Mouse (Mus musculus) bone marrow, adult 2 months (tissue): ENCODE measurements around the gene Il16. TPM values are rescaled to one million over a fixed set of nuclear protein-coding genes. Genes with fewer than 3 reads are reported as not detected.

ENCODE experiments used
- H3K27ac ChIP-seq: fragments of 200-500 bp; 2 replicates; pipeline ENCODE4 v1.5.1; 2012; ENCODE audit warnings: low read depth, mild to moderate bottlenecking, control low read depth, inconsistent platforms, low read length; ENCODE audit not compliant: control insufficient read depth, poor library complexity, insufficient read depth
- H3K4me1 ChIP-seq: fragments of 200-500 bp; 2 replicates; pipeline ENCODE4 v1.6.1; 2011; ENCODE audit warnings: low read length; ENCODE audit not compliant: control insufficient read depth, insufficient read depth
- H3K4me3 ChIP-seq: fragments of 200-500 bp; replicated peaks from 2 replicates; pipeline ENCODE3; 2011; ENCODE audit warnings: mild to moderate bottlenecking, low read depth, low read length, control low read depth; ENCODE audit not compliant: control insufficient read depth
- CTCF ChIP-seq: fragments of 200-500 bp; IDR thresholded peaks from 2 replicates; pipeline ENCODE4 v1.5.1; 2011; ENCODE audit warnings: low read length, control low read depth; ENCODE audit not compliant: control insufficient read depth, insufficient read depth
- POLR2A ChIP-seq: fragments of 200-500 bp; IDR thresholded peaks from 2 replicates; pipeline ENCODE4 v1.6.1; 2011; ENCODE audit warnings: low read depth, mild to moderate bottlenecking, control low read depth, low read length, borderline replicate concordance; ENCODE audit not compliant: control insufficient read depth
- WGBS: fragments of 180-500 bp; shearing (Covaris S2); methylation state at CpG from one replicate; pipeline ENCODE4 v1.1.7; 2018; 5-methylcytosine and 5-hydroxymethylcytosine counted together
- polyA plus RNA-seq: library from polyadenylated mRNA; stranded (reverse); fragments of >200 nt; gene quantifications from 2 replicates; pipeline ENCODE4 v1.2.4, GENCODE M21; 2011; ENCODE audit warnings: low replicate concordance; ENCODE audit not compliant: missing spikeins, insufficient read depth, insufficient read length

Gene Il16
- polyA plus RNA-seq, 1 experiment: 43.4 TPM

DNA sequence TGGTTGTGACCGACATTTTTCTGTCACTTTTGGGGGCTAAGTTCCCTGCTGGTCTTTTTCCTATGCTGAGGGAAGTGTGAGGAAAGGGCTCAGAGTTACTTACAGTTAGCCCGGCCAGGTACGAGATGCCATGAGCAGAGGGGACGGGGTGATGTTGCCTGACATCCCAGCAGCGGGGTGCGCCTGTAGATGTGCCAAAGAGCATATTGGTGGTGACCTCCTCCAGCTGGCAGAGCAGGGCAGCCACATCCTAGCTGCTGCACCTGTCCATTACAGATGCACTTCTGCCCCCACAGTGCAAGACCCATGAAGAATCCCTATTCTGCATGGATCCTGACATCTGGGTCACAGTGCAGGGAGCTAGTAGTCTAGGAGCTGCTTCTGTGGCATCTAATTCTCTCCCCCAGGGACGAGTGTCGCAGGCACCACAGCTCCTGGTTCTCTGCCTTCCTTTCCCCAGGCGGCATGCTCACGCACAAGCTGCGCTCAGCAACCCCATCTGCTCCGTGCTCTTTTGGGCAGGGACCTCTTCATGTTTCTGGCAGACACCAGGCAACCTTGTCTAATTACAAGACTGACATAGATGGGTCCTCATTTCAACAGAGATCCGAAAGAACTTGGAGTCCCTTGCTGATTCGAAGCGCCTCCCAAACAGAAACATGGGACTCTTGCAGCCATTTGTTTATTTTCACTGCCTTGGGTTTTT is 13.4 kb downstream of the Il16 start:
- no peak overlapping the region for H3K4me3 ChIP-seq
- no peak overlapping the region for H3K27ac ChIP-seq
- WGBS: 86% methylated on average over 15 of the region's 15 CpGs
- H3K4me1 ChIP-seq: no peaks in the 10 kb centered on the region
- no peak for TF ChIP-seq CTCF
- TF ChIP-seq POLR2A: no peak

DNA sequence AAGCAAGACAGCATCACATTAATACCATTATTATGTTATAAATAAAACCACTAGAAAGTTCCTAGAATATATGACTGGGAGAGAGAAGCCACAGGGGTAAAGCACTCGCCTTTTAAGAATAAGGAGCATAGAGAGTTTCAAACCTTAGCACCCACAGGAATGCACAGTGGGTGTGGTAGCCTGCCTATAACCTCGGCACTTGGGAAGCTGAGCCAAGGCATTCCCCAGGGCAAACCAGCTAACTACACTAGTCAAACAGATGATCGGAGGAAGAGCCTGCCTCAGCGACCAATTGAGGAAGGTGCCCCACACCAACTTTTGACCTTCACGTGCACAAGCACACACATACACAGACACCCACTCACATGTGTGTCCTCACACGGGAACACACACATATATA is 14.2 kb downstream of the Il16 start:
- TF ChIP-seq CTCF (no peak), POLR2A (no peak)
- Histone ChIP-seq H3K27ac (no peak overlapping the region), H3K4me1 (no peaks in the 10 kb centered on the region), H3K4me3 (no peak overlapping the region)
- WGBS: 79% methylated on average over 6 of the region's 6 CpGs

DNA sequence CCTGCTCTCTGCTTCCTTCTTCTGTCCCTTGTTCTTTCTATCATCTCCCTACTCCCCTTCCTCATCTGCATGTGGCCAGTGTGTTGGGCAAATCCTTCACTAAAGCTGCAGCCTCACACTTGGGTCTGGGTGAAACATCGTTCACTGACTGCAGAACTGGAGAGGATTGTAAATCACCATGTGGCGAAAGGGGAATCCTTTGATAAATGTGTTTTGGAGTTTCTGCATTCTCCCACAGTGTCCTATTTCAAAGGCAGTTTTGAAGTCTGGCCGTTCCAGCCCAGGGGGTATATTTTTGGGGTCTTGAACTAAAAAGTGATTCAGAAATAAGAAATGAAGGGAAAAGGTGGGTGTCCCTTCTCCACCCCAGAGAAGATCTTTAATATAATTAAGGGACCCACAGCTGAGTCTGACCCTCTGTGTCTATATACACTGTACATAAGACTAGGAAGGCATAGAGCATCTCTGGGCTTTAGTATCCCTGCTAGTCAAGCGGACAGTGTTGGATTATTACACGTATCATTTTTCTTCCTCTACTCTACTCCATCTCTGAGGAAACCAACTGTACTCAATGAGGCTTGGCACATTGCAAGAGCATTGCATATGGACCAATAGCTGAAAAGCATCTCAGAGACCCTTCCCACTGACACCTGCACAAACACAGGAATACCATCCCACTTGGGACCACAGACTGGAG is 18.4 kb downstream of the Il16 start:
- Histone ChIP-seq H3K4me1 (no peaks in the 10 kb centered on the region; the same call in 1 of the 2 replicates), H3K27ac (no peak overlapping the region), H3K4me3 (no peak overlapping the region)
- TF ChIP-seq POLR2A (no peak), CTCF (no peak)
- WGBS: 76% methylated on average over 5 of the region's 5 CpGs

DNA sequence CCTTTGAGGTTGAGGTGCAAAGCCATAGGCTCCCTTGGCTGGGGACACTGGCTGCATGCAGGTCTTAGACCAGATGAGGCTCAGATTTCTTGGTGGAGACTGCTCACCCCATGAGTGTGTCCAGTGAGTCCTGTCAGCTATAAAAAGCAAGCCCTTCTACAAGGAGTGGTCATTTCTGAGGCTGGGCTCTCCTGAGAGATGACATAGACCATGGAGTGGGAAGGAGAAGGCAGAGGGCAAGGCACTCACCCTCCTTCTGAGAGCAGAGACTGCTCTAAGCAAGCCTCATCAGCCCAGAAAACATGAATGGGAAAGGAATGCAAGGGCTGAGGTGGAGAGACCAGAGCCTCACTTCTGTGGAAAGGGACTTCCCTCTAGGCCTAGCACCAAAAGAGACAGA is 19.7 kb downstream of the Il16 start:
- H3K4me3 ChIP-seq: no peak overlapping the region
- TF ChIP-seq POLR2A (no peak), CTCF (no peak)
- no peaks in the 10 kb centered on the region; the same call in 1 of the 2 replicates for H3K4me1 ChIP-seq
- H3K27ac ChIP-seq: no peak overlapping the region

DNA sequence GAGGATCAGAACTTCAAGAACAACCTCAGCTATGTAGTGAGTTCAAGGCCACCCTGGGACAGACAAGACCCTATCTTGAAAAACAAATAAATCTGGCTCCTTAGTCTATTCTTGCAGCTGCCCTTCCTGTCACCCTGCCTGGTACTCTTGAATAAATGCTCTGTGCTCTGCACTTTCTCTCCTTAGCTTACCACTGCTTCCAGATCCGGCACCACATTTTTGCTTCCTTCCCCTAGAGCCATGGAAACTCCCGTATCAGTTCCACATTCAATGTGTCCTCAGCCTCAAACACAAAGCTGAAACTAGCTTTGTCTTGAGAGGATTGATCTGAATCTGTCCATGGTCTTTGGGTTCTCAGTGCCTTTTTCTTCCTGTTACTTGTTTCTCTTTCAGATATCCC is 21.0 kb downstream of the Il16 start:
- H3K4me3 ChIP-seq: no peak overlapping the region
- no peak overlapping the region for H3K27ac ChIP-seq
- H3K4me1 ChIP-seq: no peaks in the 10 kb centered on the region; the same call in 1 of the 2 replicates
- TF ChIP-seq POLR2A (no peak), CTCF (no peak)
- WGBS: 65% methylated on average over 2 of the region's 2 CpGs

DNA sequence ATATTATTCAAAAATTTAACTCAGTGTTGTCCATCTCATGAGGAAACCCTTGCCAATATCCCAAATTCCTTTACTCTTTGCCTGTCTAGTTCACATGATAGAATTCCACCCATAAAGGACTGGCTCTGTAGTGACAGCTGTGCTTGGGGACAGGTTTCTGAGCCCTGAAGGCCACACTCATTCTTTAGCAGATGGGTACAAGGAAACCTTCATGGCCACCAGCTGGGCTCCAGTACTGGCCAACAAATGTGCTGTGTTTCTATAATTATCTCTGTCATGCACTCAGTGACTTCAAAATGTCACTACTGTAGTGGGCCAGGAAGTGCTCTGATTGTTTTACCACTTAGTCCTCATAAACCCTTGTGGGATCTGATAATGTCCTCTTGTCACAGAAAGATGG is 21.6 kb downstream of the Il16 start:
- Histone ChIP-seq H3K4me3 (no peak overlapping the region), H3K4me1 (no peaks in the 10 kb centered on the region; the same call in 1 of the 2 replicates), H3K27ac (no peak overlapping the region)
- TF ChIP-seq CTCF (no peak), POLR2A (no peak)

DNA sequence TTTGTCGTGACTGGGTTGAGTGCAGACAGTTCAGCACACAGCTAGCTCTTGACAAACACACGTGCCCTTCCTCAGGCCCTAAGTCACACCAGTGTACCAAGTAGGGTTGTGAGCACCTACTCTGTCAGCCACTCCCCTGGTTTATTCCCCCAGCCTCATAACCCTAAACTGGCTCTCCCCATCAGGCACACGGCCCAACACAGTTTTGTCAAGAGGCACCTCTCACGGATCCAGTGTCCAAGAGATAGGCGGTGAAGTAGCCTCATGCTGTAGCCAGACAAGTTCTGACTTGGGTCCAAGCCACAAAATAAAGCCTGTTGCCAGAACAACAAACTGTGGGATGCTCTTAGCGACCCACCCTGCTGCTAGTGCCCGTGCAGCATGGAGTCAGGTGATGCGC is 22.3 kb downstream of the Il16 start:
- TF ChIP-seq CTCF (no peak), POLR2A (no peak)
- WGBS: 79% methylated on average over 8 of the region's 8 CpGs
- H3K4me1 ChIP-seq: no peaks in the 10 kb centered on the region; the same call in 1 of the 2 replicates
- no peak overlapping the region for H3K27ac ChIP-seq
- no peak overlapping the region for H3K4me3 ChIP-seq

DNA sequence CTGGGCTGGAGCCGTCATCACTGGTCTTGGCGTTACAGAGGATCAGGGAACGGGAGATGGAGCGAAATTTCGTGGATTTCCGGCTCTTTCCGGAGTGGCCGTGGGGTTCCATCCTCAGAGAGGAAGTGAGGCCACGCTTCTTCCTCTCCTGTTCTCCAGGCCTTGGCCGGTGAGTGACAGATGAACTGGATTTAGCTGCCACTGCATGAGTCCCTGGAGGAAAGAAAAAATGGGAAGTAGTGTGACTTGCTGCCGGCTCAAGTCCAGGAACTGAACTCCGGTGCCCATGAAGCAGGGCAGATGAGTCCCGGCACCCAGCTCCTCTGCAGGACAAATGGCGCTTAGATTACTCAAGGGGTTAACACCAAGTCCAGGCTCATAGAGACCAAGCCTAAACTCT is 23.0 kb downstream of the Il16 start:
- no peak overlapping the region for H3K27ac ChIP-seq
- H3K4me1 ChIP-seq: no peaks in the 10 kb centered on the region; the same call in 1 of the 2 replicates
- WGBS: 10% methylated on average over 14 of the region's 14 CpGs
- TF ChIP-seq POLR2A: no peak
- no peak overlapping the region for H3K4me3 ChIP-seq

DNA sequence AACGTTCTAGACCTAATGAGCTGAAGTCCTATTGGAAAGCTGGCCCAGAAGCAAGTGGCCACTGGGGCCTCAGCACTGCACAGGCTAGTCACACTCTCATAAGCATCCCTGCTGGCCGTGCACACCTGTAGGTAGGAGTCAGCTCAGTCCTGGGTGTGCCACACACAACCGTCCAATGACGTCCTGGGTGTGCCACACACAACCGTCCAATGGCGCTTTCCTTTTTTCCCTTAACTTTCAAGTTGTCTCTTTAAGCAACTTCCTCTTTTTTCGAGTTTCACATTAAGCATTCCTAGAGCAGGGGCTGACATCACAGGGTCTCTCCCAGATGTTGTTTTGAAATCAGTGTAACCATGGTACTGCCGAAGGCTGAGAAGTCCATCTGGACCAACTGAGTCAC is 25.3 kb downstream of the Il16 start:
- H3K27ac ChIP-seq: no peak overlapping the region
- H3K4me3 ChIP-seq: no peak overlapping the region
- H3K4me1 ChIP-seq: no peaks in the 10 kb centered on the region; the same call in 1 of the 2 replicates
- TF ChIP-seq POLR2A: no peak
- TF ChIP-seq CTCF: no peak
- 8% methylated on average over 8 of the region's 8 CpGs for WGBS
